Mouse (Mus musculus) liver, embryonic 13.5 days (tissue): ENCODE data around the gene Msx1. TPM values are rescaled to one million over a fixed set of nuclear protein-coding genes. Genes with fewer than 3 reads are reported as not detected.
"Not testable (repeated sequence)": the region's sequence is repeated elsewhere in the genome, so short reads cannot be mapped to it uniquely, and the experiment has no call there.

Experiments used
- ATAC-seq: fragments of 200-750 bp; cut with Nextera tagmentation; 2 replicates; pipeline ENCODE4 v1.8.0; 2017; ENCODE audit warnings: low read depth, mild to moderate bottlenecking, moderate number of reproducible peaks, moderate library complexity
- DNase-seq: peaks from one replicate; pipeline ENCODE4 v3.0.0; 2022
- H3K27ac ChIP-seq: fragments of 300-500 bp; sonication (generic); 2 replicates; pipeline ENCODE4 v1.5.1; 2015; ENCODE audit warnings: moderate library complexity, mild to moderate bottlenecking, inconsistent platforms
- H3K27me3 ChIP-seq: fragments of 300-500 bp; sonication (generic); 2 replicates; pipeline ENCODE4 v1.6.1; 2015; ENCODE audit warnings: mild to moderate bottlenecking, inconsistent platforms
- H3K36me3 ChIP-seq: fragments of 300-500 bp; sonication (generic); 2 replicates; pipeline ENCODE4 v1.6.1; 2015; ENCODE audit warnings: mild to moderate bottlenecking, inconsistent platforms
- H3K4me1 ChIP-seq: fragments of 300-500 bp; sonication (generic); replicated peaks from 2 replicates; pipeline ENCODE4 v1.6.1; 2015; ENCODE audit warnings: inconsistent platforms
- H3K4me2 ChIP-seq: fragments of 300-500 bp; sonication (generic); 2 replicates; pipeline ENCODE4 v1.6.1; 2015; ENCODE audit warnings: inconsistent platforms, mild to moderate bottlenecking, moderate library complexity
- H3K4me3 ChIP-seq: fragments of 300-500 bp; sonication (generic); replicated peaks from 2 replicates; pipeline ENCODE4 v1.5.1; 2015; ENCODE audit warnings: mild to moderate bottlenecking, inconsistent platforms
- H3K9ac ChIP-seq: fragments of 300-500 bp; sonication (generic); 2 replicates; pipeline ENCODE4 v1.6.1; 2015; ENCODE audit warnings: mild to moderate bottlenecking, inconsistent platforms
- H3K9me3 ChIP-seq: fragments of 300-500 bp; sonication (generic); replicated peaks from 2 replicates; pipeline ENCODE4 v1.6.1; 2016; ENCODE audit warnings: inconsistent platforms
- WGBS: fragments of 180-500 bp; shearing (Covaris S2); methylation state at CpG from one replicate; pipeline ENCODE4 v1.1.7; 2015; ENCODE audit not compliant: insufficient replicate concordance; 5-methylcytosine and 5-hydroxymethylcytosine counted together
- polyA plus RNA-seq: library from polyadenylated mRNA; unstranded; fragments of >200 nt; fragmentation: Nextera tagmentation; extraction: Ambion mirVana; gene quantifications from 2 replicates; pipeline ENCODE4 v1.2.1, GENCODE M21; 2015

Gene Msx1
- polyA plus RNA-seq, 1 experiment from 2014 or later, result 0.12 TPM

DNA sequence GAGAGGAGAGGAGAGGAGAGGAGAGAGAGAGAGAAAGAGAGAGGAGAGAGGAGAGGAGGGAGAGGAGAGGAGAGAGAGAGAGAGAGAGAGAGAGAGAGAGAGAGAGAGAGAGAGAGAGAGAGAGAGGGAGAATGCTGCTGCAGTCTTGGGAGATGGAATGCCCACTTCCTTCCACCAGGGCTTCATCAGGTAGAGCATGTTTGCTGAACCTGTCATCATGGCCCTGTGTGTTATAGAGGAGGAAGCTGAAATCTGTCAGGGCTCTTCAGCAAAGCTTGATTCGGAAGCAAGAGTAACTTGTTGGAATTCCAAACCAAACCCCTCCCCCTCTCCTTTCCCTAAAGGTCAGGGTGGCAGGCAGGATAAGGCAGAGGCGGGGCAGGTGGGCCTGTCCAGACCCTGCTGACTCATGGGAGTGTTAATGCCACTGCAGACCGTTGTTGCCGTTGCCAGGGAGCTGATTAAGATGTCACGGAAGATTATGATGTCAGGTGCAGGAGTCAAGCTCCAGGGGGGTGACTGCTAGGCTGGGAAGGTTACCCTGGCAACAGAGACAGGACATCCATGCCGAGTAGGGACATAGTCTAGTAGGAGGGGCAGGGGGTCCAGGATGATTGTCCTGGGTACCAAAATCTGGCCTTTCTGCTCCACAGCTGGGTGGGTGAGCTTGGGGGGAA lies 11.3 kb upstream of the Msx1 start:
- no peak overlapping the region for H3K27ac ChIP-seq
- 4% methylated on average over 6 of the region's 6 CpGs for WGBS
- no peaks in the 10 kb centered on the region for H3K9me3 ChIP-seq
- no peak for DNase-seq
- ATAC-seq, result no peak
- no peak overlapping the region for H3K4me3 ChIP-seq
- H3K27me3 ChIP-seq, result peaks cover 65% of the 10 kb centered on the region
- no peak overlapping the region for H3K4me2 ChIP-seq
- no peak overlapping the region for H3K9ac ChIP-seq
- no peaks in the 10 kb centered on the region for H3K4me1 ChIP-seq
- H3K36me3 ChIP-seq, result no peaks in the 10 kb centered on the region

DNA sequence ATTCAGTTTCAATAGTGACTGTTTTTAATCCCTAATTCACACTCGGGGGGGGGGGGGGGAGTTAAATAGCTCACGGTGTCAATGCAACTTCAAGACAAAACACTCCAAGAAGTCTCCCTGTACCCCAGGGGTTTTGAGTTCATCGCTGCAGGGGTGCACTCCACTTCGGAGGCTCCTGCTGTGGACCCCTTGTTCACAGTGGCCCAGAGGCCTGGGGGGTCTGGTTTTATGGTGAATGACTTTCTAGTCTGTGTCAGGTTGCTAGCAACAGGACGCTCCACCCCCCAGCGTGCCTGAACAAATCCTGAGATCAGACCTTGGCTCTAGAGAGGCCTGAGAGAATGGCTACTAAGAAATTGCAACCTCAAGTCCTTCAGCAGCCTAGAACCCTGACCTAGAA lies 8.4 kb upstream of the Msx1 start:
- no peak for ATAC-seq
- no peak overlapping the region for H3K27ac ChIP-seq
- H3K4me3 ChIP-seq, result no peak overlapping the region
- no peak for DNase-seq
- H3K36me3 ChIP-seq, result no peaks in the 10 kb centered on the region
- 5% methylated on average over 6 of the region's 6 CpGs for WGBS
- H3K9ac ChIP-seq, result no peak overlapping the region
- H3K27me3 ChIP-seq, result peaks cover 87% of the 10 kb centered on the region
- no peaks in the 10 kb centered on the region; the same call in 1 of the 2 replicates for H3K9me3 ChIP-seq
- no peak overlapping the region for H3K4me2 ChIP-seq
- no peaks in the 10 kb centered on the region for H3K4me1 ChIP-seq

DNA sequence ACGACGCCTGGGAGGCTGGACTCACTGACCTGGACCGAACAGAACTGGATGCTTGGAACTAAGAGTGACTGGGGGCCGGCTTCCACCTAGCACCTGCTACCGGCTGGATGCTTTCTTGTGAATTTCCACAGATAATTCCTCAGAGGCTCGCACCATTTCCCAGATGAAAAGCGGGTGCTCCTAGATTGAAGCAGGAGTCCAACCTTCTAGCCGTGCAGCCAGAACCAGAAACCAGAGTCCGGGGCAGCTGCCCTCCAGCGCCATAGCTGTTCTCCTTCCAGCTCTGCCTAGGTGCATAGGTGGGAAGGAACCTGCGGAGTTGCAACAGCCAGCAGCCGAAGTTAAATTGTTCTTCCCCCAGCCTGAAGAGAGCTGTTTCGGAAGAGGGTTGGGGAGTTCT lies 7.6 kb upstream of the Msx1 start:
- H3K4me1 ChIP-seq, result no peaks in the 10 kb centered on the region; the same call in 1 of the 2 replicates
- H3K27me3 ChIP-seq, result peaks cover 89% of the 10 kb centered on the region
- DNase-seq, result no peak
- no peak overlapping the region for H3K9ac ChIP-seq
- 10% methylated on average over 13 of the region's 13 CpGs for WGBS
- H3K27ac ChIP-seq, result no peak overlapping the region
- no peaks in the 10 kb centered on the region for H3K36me3 ChIP-seq
- ATAC-seq, result no peak
- H3K9me3 ChIP-seq, result no peaks in the 10 kb centered on the region; the same call in 1 of the 2 replicates
- H3K4me2 ChIP-seq, result no peak overlapping the region
- H3K4me3 ChIP-seq, result no peak overlapping the region

DNA sequence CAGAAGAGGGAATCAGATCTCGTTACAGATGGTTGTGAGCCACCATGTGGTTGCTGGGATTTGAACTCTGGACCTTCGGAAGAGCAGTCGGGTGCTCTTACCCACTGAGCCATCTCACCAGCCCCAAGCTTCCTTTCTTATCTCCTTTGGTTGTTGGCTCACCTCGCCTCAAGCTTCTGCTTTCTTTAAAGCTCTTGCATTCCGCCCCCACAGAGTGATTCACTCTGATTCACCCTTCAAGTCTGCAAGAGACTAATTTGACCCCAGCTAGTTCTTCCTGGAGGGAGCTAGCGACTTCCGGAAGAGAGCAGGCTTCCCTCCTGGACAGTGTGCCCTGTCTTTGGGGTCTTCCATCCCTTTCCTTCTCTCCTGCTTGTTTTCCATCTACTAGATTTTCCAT lies 6.1 kb upstream of the Msx1 start:
- H3K36me3 ChIP-seq, H3K4me2 ChIP-seq, H3K4me1 ChIP-seq, ATAC-seq, H3K27ac ChIP-seq, H3K4me3 ChIP-seq, H3K9ac ChIP-seq, H3K9me3 ChIP-seq, DNase-seq: not testable (repeated sequence)
- 13% methylated on average over 6 of the region's 7 CpGs for WGBS
- peaks cover 96% of the 10 kb centered on the region for H3K27me3 ChIP-seq

DNA sequence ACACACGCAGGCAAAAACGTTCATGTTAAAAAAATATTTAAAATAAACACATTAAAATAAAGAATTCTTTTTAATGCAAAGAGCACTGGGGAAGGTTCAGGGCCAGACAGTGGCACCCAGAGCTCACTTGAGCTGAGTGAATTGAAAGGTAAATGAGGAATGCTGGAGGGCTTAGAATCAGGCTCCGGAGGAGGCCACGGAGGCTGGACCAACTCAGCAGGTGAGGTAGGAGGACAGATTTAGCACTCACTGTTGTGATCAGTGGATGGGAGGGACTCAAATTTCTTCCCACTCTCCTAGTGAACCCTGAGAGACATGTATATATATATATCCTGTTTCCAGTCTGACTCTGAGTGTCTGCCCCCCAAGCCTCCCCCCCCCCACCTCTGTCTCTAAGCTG lies 5.5 kb upstream of the Msx1 start:
- H3K4me1 ChIP-seq, result no peaks in the 10 kb centered on the region; the same call in none of the 2 replicates
- DNase-seq (no peak), ATAC-seq (no peak)
- peaks cover 98% of the 10 kb centered on the region for H3K27me3 ChIP-seq
- no peaks in the 10 kb centered on the region for H3K36me3 ChIP-seq
- no peak overlapping the region for H3K9ac ChIP-seq
- no peak overlapping the region for H3K4me2 ChIP-seq
- WGBS, result under 1% methylated on average over 4 of the region's 4 CpGs
- H3K9me3 ChIP-seq, result no peaks in the 10 kb centered on the region; the same call in 1 of the 2 replicates
- H3K4me3 ChIP-seq, result no peak overlapping the region
- H3K27ac ChIP-seq, result no peak overlapping the region

DNA sequence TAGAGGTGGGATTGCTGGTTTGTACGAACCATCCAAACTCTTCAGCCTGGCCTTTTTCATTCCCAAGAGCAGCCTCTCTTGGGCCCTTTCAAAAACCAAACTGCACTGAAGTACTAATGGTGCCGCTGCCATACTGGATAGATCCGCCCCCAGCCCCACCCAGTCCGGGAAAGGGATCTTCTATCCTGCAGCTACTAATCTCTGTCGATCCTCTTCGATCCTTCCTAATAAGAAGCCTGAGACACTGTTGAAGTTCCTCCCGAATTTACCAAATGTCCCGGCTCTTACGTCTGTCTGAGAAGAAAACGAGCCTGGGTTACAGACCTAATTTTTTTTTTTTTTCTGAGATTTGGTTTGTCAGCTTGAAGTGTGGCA lies 4.9 kb upstream of the Msx1 start:
- Histone ChIP-seq H3K27ac (no peak overlapping the region), H3K36me3 (no peaks in the 10 kb centered on the region), H3K9ac (no peak overlapping the region), H3K4me2 (no peak overlapping the region), H3K4me3 (no peak overlapping the region), H3K4me1 (peaks cover 3% of the 10 kb centered on the region), H3K27me3 (peaks cover 98% of the 10 kb centered on the region), H3K9me3 (no peaks in the 10 kb centered on the region; the same call in 1 of the 2 replicates)
- 5% methylated on average over 10 of the region's 10 CpGs for WGBS
- DNase-seq, result no peak
- ATAC-seq, result no peak

DNA sequence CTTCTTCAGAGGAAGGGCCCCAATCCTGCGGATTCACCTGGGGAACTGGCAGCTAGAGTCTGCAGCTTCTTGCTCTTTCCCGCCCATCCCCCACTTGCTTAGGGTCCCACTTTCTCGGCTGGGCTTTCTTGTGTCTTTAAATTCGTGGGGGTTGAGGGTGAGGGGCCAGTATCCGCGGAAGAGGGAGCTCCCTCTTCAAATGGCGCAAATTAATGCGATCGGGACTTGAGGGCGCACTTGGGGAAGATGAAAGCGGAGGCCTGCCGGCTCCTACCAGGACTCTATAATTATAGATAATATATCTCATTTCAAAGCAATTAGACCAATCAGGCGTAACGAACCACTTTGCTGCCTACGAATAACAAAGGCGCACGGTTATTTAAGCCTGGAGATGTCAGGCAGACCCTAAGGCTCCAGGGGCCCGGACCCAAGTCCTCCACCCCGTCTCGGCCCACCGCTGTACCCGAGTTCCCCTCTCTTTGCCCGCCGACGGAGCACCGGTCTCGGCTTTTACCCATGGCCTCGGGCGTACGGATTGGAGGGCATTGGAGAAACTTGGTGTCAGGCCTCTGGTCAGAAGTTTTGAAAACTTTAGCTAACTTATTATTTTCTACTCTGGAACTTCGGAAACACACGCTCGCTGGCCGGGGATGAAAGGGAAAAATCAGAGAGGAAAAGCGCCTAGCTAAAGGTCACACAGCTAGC lies 4.4 kb upstream of the Msx1 start:
- ATAC-seq (no peak), DNase-seq (no peak)
- WGBS, result 2% methylated on average over 35 of the region's 35 CpGs
- H3K9me3 ChIP-seq, result no peaks in the 10 kb centered on the region; the same call in 1 of the 2 replicates
- H3K36me3 ChIP-seq, result no peaks in the 10 kb centered on the region
- H3K4me3 ChIP-seq, result no peak overlapping the region
- H3K4me2 ChIP-seq, result no peak overlapping the region
- H3K27me3 ChIP-seq, result peaks cover 98% of the 10 kb centered on the region
- no peak overlapping the region for H3K27ac ChIP-seq
- H3K9ac ChIP-seq, result no peak overlapping the region
- H3K4me1 ChIP-seq, result peaks cover 8% of the 10 kb centered on the region

DNA sequence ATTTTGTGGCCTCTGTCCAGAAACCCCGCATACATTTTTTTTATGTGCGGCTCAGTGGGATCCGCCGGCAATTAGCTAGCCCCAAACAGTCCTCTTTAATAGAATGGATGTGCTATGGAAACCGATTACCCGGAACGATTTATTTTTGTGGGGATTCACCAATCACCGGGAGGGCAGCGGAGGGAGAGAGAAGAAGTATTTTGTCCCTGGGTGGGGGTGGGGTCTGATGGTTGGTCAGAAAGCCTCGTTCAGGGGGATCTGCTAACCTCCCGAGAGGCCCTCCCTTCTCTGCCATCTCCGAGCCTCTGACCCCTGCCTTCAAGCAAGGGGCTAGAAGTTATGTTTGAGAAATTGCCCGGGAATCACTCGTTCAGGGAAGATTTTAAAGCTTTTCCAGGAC lies 3.6 kb upstream of the Msx1 start:
- H3K9ac ChIP-seq, result no peak overlapping the region
- H3K4me1 ChIP-seq, result peaks cover 10% of the 10 kb centered on the region
- ATAC-seq, result no peak
- peaks cover 98% of the 10 kb centered on the region for H3K27me3 ChIP-seq
- 2% methylated on average over 14 of the region's 14 CpGs for WGBS
- H3K4me3 ChIP-seq, result no peak overlapping the region
- H3K36me3 ChIP-seq, result no peaks in the 10 kb centered on the region
- no peak overlapping the region for H3K27ac ChIP-seq
- no peak for DNase-seq
- H3K4me2 ChIP-seq, result no peak overlapping the region
- H3K9me3 ChIP-seq, result no peaks in the 10 kb centered on the region; the same call in 1 of the 2 replicates

DNA sequence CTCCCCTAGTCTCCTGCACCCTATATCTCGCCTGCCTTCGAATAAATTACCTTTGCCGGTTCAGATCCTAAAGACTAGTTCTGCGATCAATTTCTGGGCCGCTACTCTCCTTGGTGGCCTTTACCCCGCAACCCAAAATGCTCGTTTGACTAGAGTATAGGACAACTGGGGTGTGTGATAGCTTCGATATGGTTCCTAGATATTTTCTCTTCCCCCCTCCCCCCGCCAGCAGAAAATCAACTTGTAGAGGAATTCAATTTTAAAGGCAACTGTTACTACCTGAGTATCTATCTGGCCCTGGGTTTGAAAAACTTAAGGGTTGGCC lies 3.2 kb upstream of the Msx1 start:
- Histone ChIP-seq H3K4me1 (peaks cover 10% of the 10 kb centered on the region), H3K9me3 (no peaks in the 10 kb centered on the region; the same call in 1 of the 2 replicates), H3K36me3 (no peaks in the 10 kb centered on the region), H3K9ac (no peak overlapping the region), H3K27ac (no peak overlapping the region), H3K4me3 (no peak overlapping the region), H3K4me2 (no peak overlapping the region), H3K27me3 (peaks cover 98% of the 10 kb centered on the region)
- no peak for DNase-seq
- WGBS, result under 1% methylated on average over 9 of the region's 9 CpGs
- ATAC-seq, result no peak

DNA sequence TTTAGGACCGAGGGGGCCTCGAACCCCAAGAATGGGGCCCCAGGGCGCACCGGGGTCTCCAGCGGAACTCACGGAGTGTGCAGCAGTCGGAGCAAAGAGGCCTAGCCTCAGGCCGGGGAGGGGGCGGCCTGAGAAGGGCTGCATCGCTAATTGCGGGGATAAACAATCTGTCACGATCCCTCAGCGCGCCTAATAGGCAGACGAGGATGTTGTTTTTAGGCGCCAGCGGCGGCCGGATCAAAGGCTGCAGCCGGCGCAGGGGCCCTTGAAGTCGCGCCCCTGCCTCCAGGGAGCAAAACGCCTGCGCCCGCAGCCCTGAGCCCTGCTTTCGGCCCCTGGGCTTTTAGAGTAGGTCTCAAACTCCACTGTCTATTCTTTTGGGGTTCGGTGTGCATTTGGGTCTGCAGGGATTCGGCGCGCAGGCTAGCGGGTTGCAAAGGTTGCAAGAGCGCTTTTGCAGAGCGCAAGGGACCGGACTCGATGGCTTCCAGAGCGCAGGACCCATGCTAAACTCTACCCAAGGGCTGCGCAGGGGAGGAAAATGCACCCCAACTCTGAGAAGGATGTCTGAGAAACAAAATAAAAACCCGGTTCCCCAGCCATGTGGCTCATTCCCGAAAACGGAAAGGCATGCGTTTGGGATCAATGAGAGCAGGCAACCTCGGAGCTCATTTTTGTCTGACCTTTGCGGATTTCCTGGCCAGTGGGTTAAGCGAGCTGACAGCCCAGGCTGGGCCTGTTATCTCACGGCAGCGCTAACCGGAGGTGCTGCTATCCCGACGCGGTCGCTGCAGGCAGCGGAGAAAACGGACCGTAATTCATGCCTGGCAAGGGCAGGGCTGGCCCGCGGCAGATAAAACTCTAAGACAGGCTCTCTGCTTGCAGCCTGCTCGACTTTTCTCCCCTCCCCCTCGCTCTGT lies 2.6 kb upstream of the Msx1 start:
- Histone ChIP-seq H3K9ac (no peak overlapping the region), H3K4me3 (no peak overlapping the region), H3K4me1 (peaks cover 10% of the 10 kb centered on the region), H3K27ac (no peak overlapping the region), H3K9me3 (no peaks in the 10 kb centered on the region; the same call in 1 of the 2 replicates), H3K27me3 (peaks cover 98% of the 10 kb centered on the region), H3K36me3 (no peaks in the 10 kb centered on the region), H3K4me2 (no peak overlapping the region)
- under 1% methylated on average over 59 of the region's 59 CpGs for WGBS
- no peak for ATAC-seq
- DNase-seq, result no peak
